Mouse (Mus musculus) midbrain, embryonic 13.5 days (tissue): ENCODE results near the gene Skap1. TPM values are rescaled to one million over a fixed set of nuclear protein-coding genes. Genes with fewer than 3 reads are reported as not detected.

Source experiments
- ATAC-seq: fragments of 200-750 bp; cut with Nextera tagmentation; 2 replicates; pipeline ENCODE4 v1.8.0; 2017; ENCODE audit warnings: mild to moderate bottlenecking, moderate TSS enrichment, moderate library complexity
- H3K27ac ChIP-seq: fragments of 300-500 bp; sonication (generic); 2 replicates; pipeline ENCODE4 v1.5.1; 2015; ENCODE audit warnings: inconsistent platforms, mild to moderate bottlenecking, moderate library complexity
- H3K27me3 ChIP-seq: fragments of 300-500 bp; sonication (generic); 2 replicates; pipeline ENCODE4 v1.6.1; 2015; ENCODE audit warnings: mild to moderate bottlenecking, inconsistent platforms
- H3K36me3 ChIP-seq: fragments of 300-500 bp; sonication (generic); 2 replicates; pipeline ENCODE4 v1.6.1; 2015; ENCODE audit warnings: mild to moderate bottlenecking, inconsistent platforms
- H3K4me1 ChIP-seq: fragments of 300-500 bp; sonication (generic); replicated peaks from 2 replicates; pipeline ENCODE4 v1.6.1; 2015; ENCODE audit warnings: inconsistent platforms
- H3K4me2 ChIP-seq: fragments of 300-500 bp; sonication (generic); replicated peaks from 2 replicates; pipeline ENCODE4 v1.6.1; 2015; ENCODE audit warnings: moderate library complexity, mild to moderate bottlenecking, inconsistent platforms
- H3K4me3 ChIP-seq: fragments of 300-500 bp; sonication (generic); replicated peaks from 2 replicates; pipeline ENCODE4 v1.5.1; 2015; ENCODE audit warnings: mild to moderate bottlenecking, inconsistent platforms
- H3K9ac ChIP-seq: fragments of 300-500 bp; sonication (generic); replicated peaks from 2 replicates; pipeline ENCODE4 v1.6.1; 2015; ENCODE audit warnings: mild to moderate bottlenecking, inconsistent platforms
- H3K9me3 ChIP-seq: fragments of 300-500 bp; sonication (generic); 2 replicates; pipeline ENCODE4 v1.6.1; 2016; ENCODE audit warnings: mild to moderate bottlenecking, inconsistent platforms
- WGBS: fragments of 180-500 bp; shearing (Covaris S2); methylation state at CpG from one replicate; pipeline ENCODE4 v1.1.7; 2015; 5-methylcytosine and 5-hydroxymethylcytosine counted together
- polyA plus RNA-seq: library from polyadenylated mRNA; unstranded; fragments of >200 nt; fragmentation: Nextera tagmentation; extraction: Ambion mirVana; gene quantifications from 2 replicates; pipeline ENCODE4 v1.2.1, GENCODE M21; 2015

Gene Skap1
- polyA plus RNA-seq, 1 experiment from 2014 or later: 3.4 TPM

GRCm38 (mm10) chr11:96576491-96577427, 112.4 kb downstream of the Skap1 start:
- Histone ChIP-seq H3K9me3 (no peaks in the 10 kb centered on the region), H3K4me3 (no peak overlapping the region), H3K9ac (no peak overlapping the region), H3K36me3 (no peaks in the 10 kb centered on the region), H3K27me3 (peaks cover 3% of the 10 kb centered on the region; the same call in 1 of the 2 replicates), H3K27ac (no peak overlapping the region), H3K4me1 (peaks cover 35% of the 10 kb centered on the region), H3K4me2 (no peak overlapping the region)
- no peak for ATAC-seq
- 31% methylated on average over 14 of the region's 14 CpGs for WGBS

GRCm38 (mm10) chr11:96578551-96579283, 114.3 kb downstream of the Skap1 start:
- Histone ChIP-seq H3K36me3 (no peaks in the 10 kb centered on the region), H3K27ac (no peak overlapping the region), H3K9ac (no peak overlapping the region), H3K4me3 (peak overlapping the region; percentile 26), H3K4me2 (peak overlapping the region; percentile 49), H3K4me1 (peaks cover 37% of the 10 kb centered on the region), H3K27me3 (peaks cover 3% of the 10 kb centered on the region; the same call in 1 of the 2 replicates), H3K9me3 (no peaks in the 10 kb centered on the region)
- 14% methylated on average over 25 of the region's 25 CpGs for WGBS
- ATAC-seq: peak; percentile 58; the same call in 1 of the 2 replicates

- Histone ChIP-seq H3K4me3 (no peak overlapping the region), H3K36me3 (no peaks in the 10 kb centered on the region), H3K4me1 (peaks cover 28% of the 10 kb centered on the region), H3K9ac (no peak overlapping the region), H3K9me3 (no peaks in the 10 kb centered on the region), H3K4me2 (no peak overlapping the region), H3K27ac (no peak overlapping the region), H3K27me3 (peaks cover 3% of the 10 kb centered on the region; the same call in 1 of the 2 replicates)
- 49% methylated on average over 10 of the region's 10 CpGs for WGBS
- ATAC-seq: 0 out of 2 replicates have a peak, but pooled peaks have one; percentile 50
These were observed 117.4 kb downstream of the Skap1 start for GRCm38 (mm10) chr11:96581604-96582384.

GRCm38 (mm10) chr11:96582595-96582994, 118.2 kb downstream of the Skap1 start:
- H3K9ac ChIP-seq: no peak overlapping the region
- 0 out of 2 replicates have a peak, but pooled peaks cover 3% of the 10 kb centered on the region for H3K27me3 ChIP-seq
- no peaks in the 10 kb centered on the region for H3K36me3 ChIP-seq
- peaks cover 24% of the 10 kb centered on the region for H3K4me1 ChIP-seq
- ATAC-seq: no peak
- no peak overlapping the region for H3K4me2 ChIP-seq
- 8% methylated on average over 10 of the region's 10 CpGs for WGBS
- no peak overlapping the region for H3K4me3 ChIP-seq
- H3K9me3 ChIP-seq: no peaks in the 10 kb centered on the region
- no peak overlapping the region for H3K27ac ChIP-seq

DNA sequence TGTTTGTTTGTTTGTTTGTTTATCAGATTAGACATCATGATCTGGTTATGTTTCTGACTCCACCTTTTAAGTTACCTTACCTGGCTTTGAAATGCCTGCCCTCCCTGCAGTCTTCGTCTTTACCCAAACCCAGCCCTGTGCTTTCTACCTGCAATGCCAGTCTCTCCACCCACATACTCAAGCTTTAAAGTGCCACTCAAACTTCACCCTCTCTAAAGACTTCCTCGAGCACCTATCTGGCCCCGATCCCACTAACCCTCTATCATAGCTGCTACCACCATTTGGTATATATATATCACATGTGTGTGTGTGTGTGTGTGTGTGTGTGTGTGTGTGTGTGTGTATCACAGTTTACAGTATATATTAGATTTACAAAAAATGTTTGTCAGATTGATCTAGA, 125.4 kb downstream of the Skap1 start:
- H3K36me3 ChIP-seq: no peaks in the 10 kb centered on the region
- H3K9ac ChIP-seq: no peak overlapping the region
- ATAC-seq: no peak
- H3K4me2 ChIP-seq: no peak overlapping the region
- H3K9me3 ChIP-seq: no peaks in the 10 kb centered on the region
- no peaks in the 10 kb centered on the region for H3K4me1 ChIP-seq
- no peak overlapping the region for H3K27ac ChIP-seq
- WGBS: 84% methylated on average over 3 of the region's 3 CpGs
- no peak overlapping the region for H3K4me3 ChIP-seq
- H3K27me3 ChIP-seq: no peaks in the 10 kb centered on the region

DNA sequence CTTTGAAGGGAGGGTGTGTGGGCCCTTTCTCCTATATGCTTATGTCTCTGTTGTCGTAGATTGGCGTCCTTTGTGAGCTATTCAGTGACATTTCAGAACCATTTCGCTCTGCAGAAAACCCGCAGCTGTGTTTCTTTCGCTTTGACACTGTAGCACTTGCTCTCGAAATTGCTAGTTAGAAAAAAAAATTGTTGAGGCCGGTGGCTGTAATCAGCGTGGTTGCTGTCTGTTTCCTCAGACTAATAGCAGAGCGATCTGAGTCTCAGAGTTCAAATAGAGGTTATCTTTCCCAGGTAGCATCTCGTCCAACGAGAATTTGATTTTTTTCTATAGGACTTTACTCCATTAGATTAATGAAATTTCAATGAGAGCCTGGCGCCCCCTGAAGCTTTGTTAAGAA, 131.5 kb downstream of the Skap1 start:
- no peaks in the 10 kb centered on the region for H3K9me3 ChIP-seq
- H3K4me1 ChIP-seq: peaks cover 12% of the 10 kb centered on the region
- H3K36me3 ChIP-seq: no peaks in the 10 kb centered on the region
- 32% methylated on average over 12 of the region's 12 CpGs for WGBS
- H3K27me3 ChIP-seq: no peaks in the 10 kb centered on the region
- no peak overlapping the region for H3K9ac ChIP-seq
- 0 out of 2 replicates have a peak overlapping the region, but pooled peaks have one; percentile 40 for H3K27ac ChIP-seq
- ATAC-seq: no peak
- H3K4me2 ChIP-seq: peak overlapping the region; percentile 34
- no peak overlapping the region for H3K4me3 ChIP-seq

- Histone ChIP-seq H3K36me3 (no peaks in the 10 kb centered on the region), H3K9ac (no peak overlapping the region), H3K27ac (0 out of 2 replicates have a peak overlapping the region, but pooled peaks have one; percentile 40), H3K4me1 (peaks cover 12% of the 10 kb centered on the region), H3K27me3 (no peaks in the 10 kb centered on the region), H3K4me2 (peak overlapping the region; percentile 34), H3K4me3 (no peak overlapping the region), H3K9me3 (no peaks in the 10 kb centered on the region)
- WGBS: 8% methylated on average over 6 of the region's 6 CpGs
- no peak for ATAC-seq
These were observed 131.9 kb downstream of the Skap1 start for GRCm38 (mm10) chr11:96596301-96596700.

GRCm38 (mm10) chr11:96602806-96603205, 138.4 kb downstream of the Skap1 start:
- Histone ChIP-seq H3K27ac (no peak overlapping the region), H3K4me3 (no peak overlapping the region), H3K4me2 (no peak overlapping the region), H3K9me3 (no peaks in the 10 kb centered on the region), H3K9ac (no peak overlapping the region), H3K4me1 (no peaks in the 10 kb centered on the region), H3K27me3 (no peaks in the 10 kb centered on the region), H3K36me3 (no peaks in the 10 kb centered on the region)
- 78% methylated on average over 3 of the region's 3 CpGs for WGBS
- no peak for ATAC-seq

- Histone ChIP-seq H3K4me2 (no peak overlapping the region), H3K4me1 (no peaks in the 10 kb centered on the region), H3K9me3 (no peaks in the 10 kb centered on the region), H3K9ac (no peak overlapping the region), H3K36me3 (no peaks in the 10 kb centered on the region), H3K27me3 (no peaks in the 10 kb centered on the region), H3K27ac (no peak overlapping the region), H3K4me3 (no peak overlapping the region)
- WGBS: 70% methylated on average over 6 of the region's 6 CpGs
- ATAC-seq: no peak
These were observed 139.9 kb downstream of the Skap1 start for GRCm38 (mm10) chr11:96604306-96604705.

- WGBS: 73% methylated on average over 7 of the region's 7 CpGs
- no peak for ATAC-seq
- Histone ChIP-seq H3K9ac (no peak overlapping the region), H3K4me3 (no peak overlapping the region), H3K36me3 (no peaks in the 10 kb centered on the region), H3K27ac (no peak overlapping the region), H3K27me3 (no peaks in the 10 kb centered on the region), H3K4me2 (no peak overlapping the region), H3K9me3 (no peaks in the 10 kb centered on the region), H3K4me1 (no peaks in the 10 kb centered on the region)
These were observed 140.5 kb downstream of the Skap1 start for GRCm38 (mm10) chr11:96604751-96605450.

- Histone ChIP-seq H3K9ac (no peak overlapping the region), H3K36me3 (no peaks in the 10 kb centered on the region), H3K4me1 (no peaks in the 10 kb centered on the region), H3K9me3 (no peaks in the 10 kb centered on the region), H3K27ac (no peak overlapping the region), H3K4me3 (no peak overlapping the region), H3K27me3 (no peaks in the 10 kb centered on the region), H3K4me2 (no peak overlapping the region)
- 91% methylated on average over 6 of the region's 6 CpGs for WGBS
- ATAC-seq: no peak
These were observed 141.1 kb downstream of the Skap1 start for GRCm38 (mm10) chr11:96605516-96605915.
